Mouse (Mus musculus) lung, adult 18-20 months (tissue): ENCODE measurements around the gene Gata5.

ENCODE experiments used
- DNase-seq, 2 experiments: peaks; one replicate each; pipeline ENCODE4 v3.0.0; 2022; ENCODE audit warnings: mixed read lengths in 2 of 2

Gene Gata5

GRCm38 (mm10) chr2:180306423-180307168 is 27.9 kb downstream of the Gata5 start:
- peak; percentile 47 to 57 for DNase-seq

- DNase-seq, result no peak
Measured at GRCm38 (mm10) chr2:180306009-180306408, 28.5 kb downstream of the Gata5 start.

GRCm38 (mm10) chr2:180305490-180305889 is 29.0 kb downstream of the Gata5 start:
- DNase-seq, result peak in 1 of 2 experiments; percentile 27

- no peak for DNase-seq
Measured at GRCm38 (mm10) chr2:180304554-180304953, 29.9 kb downstream of the Gata5 start.

- DNase-seq, result peak; percentile 44 to 50
Measured at GRCm38 (mm10) chr2:180303468-180303867, 31.0 kb downstream of the Gata5 start.

- no peak for DNase-seq
Measured at GRCm38 (mm10) chr2:180302201-180302600, 32.3 kb downstream of the Gata5 start.

- DNase-seq, result no peak
Measured at GRCm38 (mm10) chr2:180300771-180301170, 33.7 kb downstream of the Gata5 start.

GRCm38 (mm10) chr2:180300252-180300651 is 34.2 kb downstream of the Gata5 start:
- no peak for DNase-seq

- no peak for DNase-seq
Measured at GRCm38 (mm10) chr2:180292906-180293305, 41.6 kb downstream of the Gata5 start.

GRCm38 (mm10) chr2:180292026-180292425 is 42.5 kb downstream of the Gata5 start:
- no peak for DNase-seq

GRCm38 (mm10) chr2:180291566-180291965 is 42.9 kb downstream of the Gata5 start:
- no peak for DNase-seq

- DNase-seq, result no peak
Measured at GRCm38 (mm10) chr2:180290503-180290902, 44.0 kb downstream of the Gata5 start.

- peak; percentile 86 to 92 for DNase-seq
Measured at GRCm38 (mm10) chr2:180289440-180290108, 44.9 kb downstream of the Gata5 start, which contains the start of gene Rbbp8nl. Gene Rbbp8nl (minus strand): TSS chr2:180289879.

GRCm38 (mm10) chr2:180288966-180289365 is 45.5 kb downstream of the Gata5 start:
- peak in 1 of 2 experiments; percentile 34 for DNase-seq

GRCm38 (mm10) chr2:180279321-180279720 is 55.2 kb downstream of the Gata5 start:
- no peak for DNase-seq

GRCm38 (mm10) chr2:180277773-180278320 is 56.7 kb downstream of the Gata5 start:
- DNase-seq, result no peak

GRCm38 (mm10) chr2:180276851-180277259 is 57.6 kb downstream of the Gata5 start:
- DNase-seq, result peak; percentile 65 to 76

- no peak for DNase-seq
Measured at GRCm38 (mm10) chr2:180276385-180276784, 58.1 kb downstream of the Gata5 start.

- peak; percentile 87 to 90 for DNase-seq
Measured at GRCm38 (mm10) chr2:180275836-180276235, 58.7 kb downstream of the Gata5 start.
